Mouse (Mus musculus): ENCODE data around the gene Ren1. TPM values are rescaled to one million over a fixed set of nuclear protein-coding genes. Genes with fewer than 3 reads are reported as not detected.
"Not testable (repeated sequence)": the region's sequence is repeated elsewhere in the genome, so short reads cannot be mapped to it uniquely, and the experiment has no call there.

Ren1 gene
- polyA plus RNA-seq, 1 experiment from 2014 or later = 1.4 TPM

DNA sequence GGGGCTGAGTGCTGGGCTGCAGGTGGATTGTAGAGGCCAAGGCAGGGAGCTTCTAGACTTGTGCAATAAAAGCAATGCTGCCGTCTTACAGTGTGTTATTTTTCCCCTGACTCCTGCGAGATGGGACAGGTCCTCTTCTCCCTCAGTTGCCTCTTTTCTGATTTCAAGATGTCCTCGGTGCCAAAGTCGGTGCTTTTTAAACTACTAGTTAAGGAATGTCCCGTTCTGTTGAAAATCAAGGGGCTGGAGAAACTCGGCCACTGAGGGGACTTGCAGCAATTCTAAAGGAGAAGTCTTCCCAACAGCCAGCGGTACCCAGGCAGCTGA lies 20.7 kb upstream of the Ren1 start:
- Histone ChIP-seq H3K9me3 (ENCODE audit: control insufficient read depth, low read depth, low read length) (no peaks in the 10 kb centered on the region), H3K4me1 (ENCODE audit: control insufficient read depth, insufficient read depth, low read length) (peaks cover 13% of the 10 kb centered on the region), H3K27ac (ENCODE audit: low read length) (no peak overlapping the region), H3K9ac (replicated peaks; ENCODE audit: low read depth, low read length) (peak overlapping the region; percentile 21; the same call in 1 of the 2 replicates), H3K36me3 (ENCODE audit: control insufficient read depth, insufficient read depth, low read length) (no peaks in the 10 kb centered on the region), H3K4me3 (ENCODE audit: low read depth, low read length) (peak overlapping the region; percentile 23), H3K27me3 (ENCODE audit: control insufficient read depth, insufficient read depth, low read length) (peaks cover 6% of the 10 kb centered on the region; the same call in 1 of the 2 replicates), H3K4me2 (replicated peaks; ENCODE audit: low read depth, low read length) (peak overlapping the region; percentile 42)
- 31% methylated on average over 7 of the region's 7 CpGs for WGBS
- ATAC-seq (ENCODE audit: insufficient number of reproducible peaks, insufficient read depth, low FRiP score, low read depth) = no peak

DNA sequence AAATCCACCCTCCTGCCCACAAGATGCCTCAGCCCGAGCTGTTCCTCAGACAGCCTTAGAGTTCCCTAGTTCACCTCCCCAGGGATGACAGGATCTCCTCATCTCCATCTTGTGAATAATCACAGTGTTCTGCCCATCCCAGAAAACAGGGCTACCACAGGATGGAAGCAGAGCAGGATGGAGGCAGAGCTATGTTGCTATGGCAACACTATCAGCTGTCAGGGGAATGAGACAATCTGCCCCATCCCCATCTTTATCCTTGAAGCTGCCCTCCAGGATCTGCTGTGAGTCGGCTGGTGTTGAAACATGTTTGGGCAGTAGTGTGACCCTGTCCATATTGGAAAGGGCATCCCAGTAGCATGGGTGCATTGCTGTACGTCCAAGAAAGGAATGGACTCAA lies 19.2 kb upstream of the Ren1 start:
- H3K36me3 ChIP-seq (ENCODE audit: control insufficient read depth, insufficient read depth, low read length) = no peaks in the 10 kb centered on the region
- H3K27ac ChIP-seq (ENCODE audit: low read length) = no peak overlapping the region
- H3K27me3 ChIP-seq (ENCODE audit: control insufficient read depth, insufficient read depth, low read length) = peaks cover 6% of the 10 kb centered on the region; the same call in 1 of the 2 replicates
- no peak overlapping the region for H3K4me2 ChIP-seq (replicated peaks; ENCODE audit: low read depth, low read length)
- H3K4me3 ChIP-seq (ENCODE audit: low read depth, low read length) = no peak overlapping the region
- 79% methylated on average over 3 of the region's 3 CpGs for WGBS
- H3K4me1 ChIP-seq (ENCODE audit: control insufficient read depth, insufficient read depth, low read length) = peaks cover 13% of the 10 kb centered on the region
- no peaks in the 10 kb centered on the region for H3K9me3 ChIP-seq (ENCODE audit: control insufficient read depth, low read depth, low read length)
- ATAC-seq (ENCODE audit: insufficient number of reproducible peaks, insufficient read depth, low FRiP score, low read depth) = no peak
- H3K9ac ChIP-seq (replicated peaks; ENCODE audit: low read depth, low read length) = no peak overlapping the region

DNA sequence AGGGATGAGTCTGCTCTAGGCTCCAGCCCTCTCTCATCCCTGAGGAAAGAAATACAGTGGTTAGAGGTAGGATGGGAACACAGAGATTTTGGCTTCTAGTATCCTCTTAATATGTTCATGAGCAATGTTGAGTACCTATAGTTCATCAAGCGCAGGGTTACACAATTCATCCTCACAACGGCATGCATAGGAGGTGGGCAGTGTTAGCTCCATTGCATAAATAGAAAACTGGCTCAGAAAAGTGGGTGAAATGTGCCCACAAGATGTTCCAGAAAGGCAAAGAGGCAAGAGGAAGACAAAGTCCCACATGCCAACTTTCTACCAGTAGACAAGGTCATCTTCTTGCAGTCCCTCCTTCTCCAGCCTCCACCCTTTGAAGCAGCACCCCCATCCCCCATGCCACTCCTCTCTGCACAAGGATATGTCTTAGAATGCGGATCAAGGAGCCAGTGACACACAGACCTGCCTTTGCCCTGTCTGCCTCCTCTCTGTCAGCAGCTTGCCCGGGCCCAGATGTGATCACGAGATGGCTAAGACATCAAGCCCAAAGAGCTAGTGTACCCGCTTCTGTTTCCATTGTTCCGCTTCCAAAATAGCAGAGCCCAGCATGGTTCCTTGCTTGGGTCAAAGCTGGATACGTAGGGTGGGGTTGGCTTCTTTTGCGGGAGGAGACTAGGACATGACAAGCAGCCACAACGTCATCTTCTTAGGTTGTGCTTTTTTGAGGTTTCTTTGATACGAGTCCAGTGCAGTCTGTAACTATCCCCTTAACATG lies 17.5 kb upstream of the Ren1 start:
- WGBS = 89% methylated on average over 11 of the region's 11 CpGs
- no peaks in the 10 kb centered on the region for H3K36me3 ChIP-seq (ENCODE audit: control insufficient read depth, insufficient read depth, low read length)

DNA sequence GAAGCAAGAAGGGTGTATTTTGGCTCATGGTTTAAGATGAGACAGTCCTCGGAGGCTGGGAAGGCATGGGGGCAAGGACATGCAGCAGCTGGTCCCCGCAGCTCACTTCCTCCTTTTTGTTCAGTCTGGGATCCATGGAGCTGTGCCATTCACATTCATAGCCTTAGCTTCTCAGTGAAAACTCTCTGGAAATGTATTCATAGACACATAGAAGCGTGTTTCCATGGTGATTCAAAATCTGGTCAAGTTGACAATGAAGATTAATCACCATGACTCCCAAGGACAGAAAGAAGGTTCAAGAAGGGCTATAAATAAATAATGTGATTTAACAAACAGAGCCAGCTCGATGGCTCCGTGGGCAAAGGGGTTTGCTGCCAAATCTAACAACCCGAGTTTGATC lies 16.4 kb upstream of the Ren1 start:
- Histone ChIP-seq H3K27ac (ENCODE audit: low read length) (no peak overlapping the region), H3K36me3 (ENCODE audit: control insufficient read depth, insufficient read depth, low read length) (no peaks in the 10 kb centered on the region), H3K9ac (replicated peaks; ENCODE audit: low read depth, low read length) (no peak overlapping the region), H3K27me3 (ENCODE audit: control insufficient read depth, insufficient read depth, low read length) (peaks cover 6% of the 10 kb centered on the region; the same call in 1 of the 2 replicates), H3K4me3 (ENCODE audit: low read depth, low read length) (no peak overlapping the region), H3K4me2 (replicated peaks; ENCODE audit: low read depth, low read length) (no peak overlapping the region), H3K9me3 (ENCODE audit: control insufficient read depth, low read depth, low read length) (no peaks in the 10 kb centered on the region), H3K4me1 (ENCODE audit: control insufficient read depth, insufficient read depth, low read length) (peaks cover 8% of the 10 kb centered on the region)
- no peak for ATAC-seq (ENCODE audit: insufficient number of reproducible peaks, insufficient read depth, low FRiP score, low read depth)
- WGBS = 80% methylated on average over 6 of the region's 6 CpGs

More for the DNA sequence above, 17.5 kb upstream of the Ren1 start:
- Histone ChIP-seq H3K27ac (ENCODE audit: low read length) (no peak overlapping the region), H3K4me2 (replicated peaks; ENCODE audit: low read depth, low read length) (no peak overlapping the region), H3K9me3 (ENCODE audit: control insufficient read depth, low read depth, low read length) (no peaks in the 10 kb centered on the region), H3K4me1 (ENCODE audit: control insufficient read depth, insufficient read depth, low read length) (peaks cover 13% of the 10 kb centered on the region), H3K27me3 (ENCODE audit: control insufficient read depth, insufficient read depth, low read length) (peaks cover 6% of the 10 kb centered on the region; the same call in 1 of the 2 replicates), H3K9ac (replicated peaks; ENCODE audit: low read depth, low read length) (no peak overlapping the region), H3K4me3 (ENCODE audit: low read depth, low read length) (no peak overlapping the region)
- no peak for ATAC-seq (ENCODE audit: insufficient number of reproducible peaks, insufficient read depth, low FRiP score, low read depth)

DNA sequence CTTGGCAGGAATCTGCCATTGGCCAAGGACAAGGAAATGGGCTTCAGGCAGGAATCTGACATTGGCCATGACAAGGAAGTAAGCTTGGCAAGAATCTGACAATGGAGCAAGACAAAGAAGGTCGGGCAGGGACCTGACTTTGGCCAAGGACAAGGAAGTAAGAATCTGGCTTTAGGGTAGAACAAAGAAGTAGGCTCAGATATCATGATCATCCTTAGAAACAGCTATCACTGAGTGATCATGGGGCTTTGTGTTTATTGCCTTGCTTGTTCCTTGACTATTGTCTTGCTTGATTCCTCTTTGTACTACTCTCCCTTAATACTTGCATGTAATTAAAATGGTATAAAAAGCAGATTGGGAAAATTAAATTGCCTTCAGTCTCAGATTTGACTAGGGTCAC lies 9.9 kb upstream of the Ren1 start:
- not testable (repeated sequence) for H3K4me1 ChIP-seq (ENCODE audit: control insufficient read depth, insufficient read depth, low read length); H3K4me2 ChIP-seq (replicated peaks; ENCODE audit: low read depth, low read length); H3K27me3 ChIP-seq (ENCODE audit: control insufficient read depth, insufficient read depth, low read length); H3K9me3 ChIP-seq (ENCODE audit: control insufficient read depth, low read depth, low read length); H3K9ac ChIP-seq (replicated peaks; ENCODE audit: low read depth, low read length); H3K36me3 ChIP-seq (ENCODE audit: control insufficient read depth, insufficient read depth, low read length); ATAC-seq (ENCODE audit: insufficient number of reproducible peaks, insufficient read depth, low FRiP score, low read depth); H3K4me3 ChIP-seq (ENCODE audit: low read depth, low read length); H3K27ac ChIP-seq (ENCODE audit: low read length)
- WGBS = 71% methylated on average over 1 of the region's 1 CpGs

DNA sequence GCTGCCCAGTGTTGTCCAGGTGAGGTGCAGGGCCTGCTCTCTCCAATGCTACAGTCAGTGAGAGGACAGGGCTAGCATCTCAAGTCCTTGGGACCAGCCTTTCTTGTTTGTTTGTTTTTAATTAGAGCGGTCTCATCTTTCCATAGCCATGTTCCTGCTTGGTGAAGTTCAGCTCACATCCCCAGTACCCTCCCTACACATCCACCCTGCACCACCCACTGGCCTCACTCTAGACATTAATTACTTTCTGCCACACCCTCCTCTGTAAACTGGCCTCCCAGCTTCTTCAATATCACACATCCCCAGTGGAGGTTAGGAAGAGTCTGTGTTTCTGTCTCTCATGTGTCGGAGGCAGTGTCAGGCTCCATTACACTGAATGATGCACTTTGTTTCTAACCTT lies 6.0 kb upstream of the Ren1 start:
- Histone ChIP-seq H3K4me2 (replicated peaks; ENCODE audit: low read depth, low read length) (no peak overlapping the region), H3K36me3 (ENCODE audit: control insufficient read depth, insufficient read depth, low read length) (no peaks in the 10 kb centered on the region), H3K4me3 (ENCODE audit: low read depth, low read length) (no peak overlapping the region), H3K9ac (replicated peaks; ENCODE audit: low read depth, low read length) (no peak overlapping the region), H3K27ac (ENCODE audit: low read length) (no peak overlapping the region), H3K9me3 (ENCODE audit: control insufficient read depth, low read depth, low read length) (no peaks in the 10 kb centered on the region), H3K4me1 (ENCODE audit: control insufficient read depth, insufficient read depth, low read length) (no peaks in the 10 kb centered on the region), H3K27me3 (ENCODE audit: control insufficient read depth, insufficient read depth, low read length) (no peaks in the 10 kb centered on the region)
- no peak for ATAC-seq (ENCODE audit: insufficient number of reproducible peaks, insufficient read depth, low FRiP score, low read depth)
- 81% methylated on average over 2 of the region's 2 CpGs for WGBS

DNA sequence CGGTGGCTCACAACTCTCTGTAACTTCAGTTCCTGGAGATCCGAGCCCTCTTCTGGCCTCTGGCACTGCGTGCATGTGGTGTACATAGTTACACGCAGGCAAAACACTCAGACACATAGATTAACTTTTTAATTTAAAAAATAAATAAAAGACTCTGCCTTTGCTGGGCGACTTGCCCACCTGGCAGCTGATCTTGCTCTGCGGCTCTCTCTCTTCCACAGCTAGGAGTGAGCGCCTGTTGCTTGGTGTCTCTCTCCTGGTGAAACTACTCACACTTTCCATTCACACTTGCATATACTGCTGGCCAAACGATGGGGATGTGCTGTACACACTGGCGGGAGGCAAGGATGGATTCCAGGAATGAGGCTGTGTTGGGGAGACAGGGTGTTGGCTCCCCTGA lies 3.8 kb upstream of the Ren1 start:
- H3K4me3 ChIP-seq (ENCODE audit: low read depth, low read length) = no peak overlapping the region
- H3K27me3 ChIP-seq (ENCODE audit: control insufficient read depth, insufficient read depth, low read length) = no peaks in the 10 kb centered on the region
- WGBS = 79% methylated on average over 9 of the region's 9 CpGs

DNA sequence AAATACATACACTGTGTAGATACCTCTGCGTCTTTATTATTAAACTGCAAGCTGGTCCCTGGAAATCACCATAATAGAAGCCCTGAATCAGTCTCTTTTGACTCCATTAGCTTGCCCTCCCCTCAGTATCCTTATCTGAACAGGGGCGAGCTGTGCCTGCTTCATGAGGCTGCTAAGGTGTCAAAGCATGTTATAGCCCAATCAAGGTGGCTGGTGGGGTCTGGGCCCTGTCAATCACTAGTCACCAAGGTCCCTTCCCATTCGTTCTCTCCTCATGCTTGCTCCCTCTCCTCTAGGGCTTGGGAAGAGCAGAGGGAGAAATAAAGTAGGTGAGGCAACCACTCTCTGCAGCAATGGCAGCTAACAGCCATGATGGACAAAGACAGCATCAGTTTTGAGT lies 3.1 kb upstream of the Ren1 start:
- Histone ChIP-seq H3K4me2 (replicated peaks; ENCODE audit: low read depth, low read length) (no peak overlapping the region), H3K36me3 (ENCODE audit: control insufficient read depth, insufficient read depth, low read length) (no peaks in the 10 kb centered on the region), H3K27me3 (ENCODE audit: control insufficient read depth, insufficient read depth, low read length) (no peaks in the 10 kb centered on the region), H3K4me3 (ENCODE audit: low read depth, low read length) (no peak overlapping the region), H3K9ac (replicated peaks; ENCODE audit: low read depth, low read length) (no peak overlapping the region), H3K27ac (ENCODE audit: low read length) (no peak overlapping the region), H3K4me1 (ENCODE audit: control insufficient read depth, insufficient read depth, low read length) (no peaks in the 10 kb centered on the region), H3K9me3 (ENCODE audit: control insufficient read depth, low read depth, low read length) (no peaks in the 10 kb centered on the region)
- WGBS = 66% methylated on average over 3 of the region's 3 CpGs
- ATAC-seq (ENCODE audit: insufficient number of reproducible peaks, insufficient read depth, low FRiP score, low read depth) = no peak

More for the DNA sequence above, 3.8 kb upstream of the Ren1 start:
- Histone ChIP-seq H3K27ac (ENCODE audit: low read length) (no peak overlapping the region), H3K9me3 (ENCODE audit: control insufficient read depth, low read depth, low read length) (no peaks in the 10 kb centered on the region), H3K36me3 (ENCODE audit: control insufficient read depth, insufficient read depth, low read length) (no peaks in the 10 kb centered on the region), H3K9ac (replicated peaks; ENCODE audit: low read depth, low read length) (no peak overlapping the region), H3K4me2 (replicated peaks; ENCODE audit: low read depth, low read length) (no peak overlapping the region), H3K4me1 (ENCODE audit: control insufficient read depth, insufficient read depth, low read length) (no peaks in the 10 kb centered on the region)
- ATAC-seq (ENCODE audit: insufficient number of reproducible peaks, insufficient read depth, low FRiP score, low read depth) = no peak

Measured in stomach, embryonic 14.5 days (tissue).